Mouse (Mus musculus): ENCODE measurements around the gene Tppp2. TPM values are rescaled to one million over a fixed set of nuclear protein-coding genes. Genes with fewer than 3 reads are reported as not detected.

Tppp2 gene
- polyA plus RNA-seq (2012; rRNA removed) = not detected in 2 replicates

DNA sequence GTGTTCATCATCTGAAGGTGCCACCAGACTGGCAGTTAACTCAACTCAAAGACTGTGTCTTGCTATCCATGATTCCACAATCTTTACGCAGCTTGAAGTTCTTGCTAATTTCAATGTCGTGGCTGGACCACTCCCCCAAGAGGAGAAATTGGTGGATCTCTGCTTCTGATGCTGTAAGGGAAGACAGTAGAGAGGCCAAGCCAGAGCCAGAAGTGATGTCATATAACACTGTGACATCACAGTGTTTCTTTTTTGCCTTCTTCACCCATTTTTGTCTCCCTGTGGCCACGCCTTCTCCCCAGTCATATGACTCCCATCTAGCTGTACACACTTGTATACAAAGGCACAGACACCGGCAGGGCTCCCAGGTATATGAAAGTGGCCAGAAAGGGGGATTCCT lies at the start of gene Tppp2:
TSS of gene Tppp2 (plus strand) at position 301 of the 400 bp plus-strand sequence.

DNA sequence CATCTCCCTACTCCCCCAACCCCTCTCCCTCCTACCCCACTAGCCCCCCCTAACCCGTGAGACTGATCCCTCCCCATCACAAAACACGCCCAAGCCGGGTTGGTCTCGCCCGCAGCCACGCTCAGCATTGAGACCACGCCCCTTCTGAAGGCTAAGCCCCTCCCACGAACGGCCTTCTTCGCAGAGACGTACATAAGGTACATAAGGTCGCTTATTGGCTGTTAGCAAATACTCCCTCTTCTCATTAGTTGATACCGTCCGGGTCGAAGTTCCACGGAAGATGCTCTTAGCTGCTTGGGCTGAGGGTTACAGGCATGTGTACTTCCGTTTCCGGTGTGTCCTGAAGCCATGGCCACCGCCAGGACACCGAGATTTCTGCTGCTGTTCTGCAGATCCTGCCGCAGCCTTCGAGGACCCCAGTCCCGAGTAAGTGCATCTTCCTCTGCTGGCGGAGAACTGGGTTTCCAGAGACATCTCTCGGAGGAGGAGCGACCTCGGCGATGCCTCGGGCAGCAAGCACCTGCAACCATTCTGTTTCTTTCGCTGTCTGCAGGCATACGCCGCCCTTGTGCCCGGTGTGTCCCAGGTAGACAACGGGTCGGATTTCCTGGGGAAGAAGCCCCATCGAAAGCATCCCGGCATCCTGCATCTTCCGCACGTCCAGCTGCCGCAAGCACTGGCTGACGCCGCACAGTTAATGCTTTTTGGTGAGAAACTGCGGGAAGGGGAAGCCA lies 33.5 kb upstream of the Tppp2 start, which contains the start of gene Mettl17:
TSS of gene Mettl17 (plus strand) at position 245 of the 734 bp plus-strand sequence.

DNA sequence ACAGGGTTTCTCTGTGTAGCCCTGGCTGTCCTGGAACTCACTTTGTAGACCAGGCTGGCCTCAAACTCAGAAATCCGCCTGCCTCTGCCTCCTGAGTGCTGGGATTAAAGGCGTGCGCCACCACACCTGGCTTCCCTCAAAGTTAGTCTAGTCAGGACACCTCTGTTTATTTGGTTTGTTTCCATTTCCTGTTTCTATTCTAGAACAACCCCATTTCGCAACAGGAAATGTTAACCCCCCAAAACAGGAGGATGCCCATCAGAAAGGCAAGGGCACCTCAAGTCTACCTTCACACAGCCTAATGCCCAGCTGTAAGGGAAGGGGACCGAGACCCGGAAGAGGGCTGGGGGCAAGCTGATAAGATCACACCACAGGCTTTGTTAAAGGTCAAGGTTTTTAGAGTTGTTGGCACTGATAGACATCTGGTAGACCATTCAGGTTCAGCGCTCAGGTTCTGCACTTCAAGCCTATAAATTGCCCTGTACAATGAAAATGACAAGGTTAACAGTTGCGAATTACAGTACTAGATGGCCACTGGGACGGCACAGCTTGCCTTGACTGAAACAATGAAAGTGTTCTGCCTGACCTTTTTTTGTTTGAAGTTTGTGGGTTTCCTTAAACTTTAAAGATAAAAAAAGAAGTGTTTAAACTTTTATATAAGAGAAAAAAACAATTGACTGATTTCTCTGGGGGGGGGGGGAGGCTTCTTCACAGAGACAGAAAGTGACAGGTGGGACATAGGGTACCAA lies 25.9 kb upstream of the Tppp2 start, which contains the start of gene Slc39a2:
TSS of gene Slc39a2 (plus strand) at position 699 of the 749 bp plus-strand sequence.

DNA sequence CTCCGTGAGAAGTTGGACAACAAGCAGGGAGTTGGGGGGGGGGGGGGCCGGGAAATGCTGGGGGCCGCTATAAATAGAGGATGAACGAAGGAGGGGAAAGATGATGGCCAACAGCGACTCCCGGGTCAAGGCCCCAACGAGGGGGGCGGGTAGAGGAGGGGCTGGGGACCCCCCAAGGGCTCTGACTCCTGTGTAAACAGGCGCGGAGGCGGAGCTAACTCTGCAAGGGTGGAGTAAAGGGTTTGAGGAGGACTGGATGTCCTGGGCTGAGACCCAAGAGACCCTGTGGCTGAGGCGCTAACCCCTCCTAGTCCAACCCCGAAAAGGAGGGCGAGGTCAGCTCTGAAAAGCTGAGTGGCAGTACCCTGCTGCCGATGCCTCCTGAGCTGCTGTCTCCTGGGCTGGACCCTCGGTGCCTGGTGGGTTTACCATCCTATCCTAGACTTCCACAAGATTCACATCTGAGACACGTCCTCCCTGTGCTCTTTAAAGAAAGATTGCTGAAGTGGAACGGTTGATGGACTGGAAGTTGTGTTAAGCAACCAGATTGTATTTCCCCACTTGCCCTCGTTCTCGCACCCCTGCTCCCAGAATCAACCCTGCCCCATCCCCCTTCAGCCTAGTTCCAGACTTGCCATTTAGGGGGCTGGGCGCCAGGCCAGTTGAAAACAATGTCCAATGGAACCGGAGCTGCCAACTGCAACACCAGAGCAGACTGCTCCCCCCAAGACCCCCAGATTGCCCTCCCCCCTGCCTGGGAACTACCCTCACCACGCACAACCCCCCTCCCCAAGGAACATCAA lies 4.1 kb upstream of the Tppp2 start, which contains the start of gene Ndrg2:
TSS of gene Ndrg2 (minus strand) at position 199 of the 803 bp plus-strand sequence.

DNA sequence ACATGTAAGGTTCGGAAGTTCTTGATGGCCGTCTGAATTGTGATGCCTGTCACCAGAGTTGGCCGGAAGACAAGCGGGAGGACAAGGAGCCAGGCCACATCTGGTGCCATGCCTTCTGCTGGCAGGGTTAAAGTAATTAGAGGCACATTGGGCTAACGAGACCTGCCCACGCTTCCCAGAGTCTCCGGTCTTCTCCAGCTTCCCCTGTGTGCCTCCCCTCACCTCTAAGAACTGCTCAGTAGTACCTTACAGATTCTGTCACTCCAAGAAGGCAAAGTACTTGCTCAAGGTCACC lies 4.3 kb downstream of the Tppp2 start, which contains the start of gene Rnase13:
TSS of gene Rnase13 (minus strand) at position 203 of the 295 bp plus-strand sequence.

Other genes starting within 250 kb of the Tppp2 start
- gene Gm17079, start 223.0 kb upstream of the Tppp2 start, polyA plus RNA-seq (2012; rRNA removed) = not detected in 2 replicates
- gene Gm5800, start 201.2 kb upstream of the Tppp2 start, polyA plus RNA-seq (2012; rRNA removed) = not detected in 2 replicates
- gene Ang4, start 144.8 kb upstream of the Tppp2 start, polyA plus RNA-seq (2012; rRNA removed) = not detected in 2 replicates
- gene AY358078, start 118.4 kb upstream of the Tppp2 start, polyA plus RNA-seq (2012; rRNA removed) = not detected in 2 replicates
- gene Ear6, start 64.7 kb upstream of the Tppp2 start, polyA plus RNA-seq (2012; rRNA removed) = not detected in 2 replicates
- gene Mettl17, start 33.6 kb upstream of the Tppp2 start, polyA plus RNA-seq (2012; rRNA removed) = 20.0 and 21.5 TPM in 2 replicates
- gene Slc39a2, start 25.5 kb upstream of the Tppp2 start, polyA plus RNA-seq (2012; rRNA removed) = 0.32 and 0.52 TPM in 2 replicates
- 87.1 and 97.7 TPM in 2 replicates for gene Ndrg2, start 4.3 kb upstream of the Tppp2 start, polyA plus RNA-seq (2012; rRNA removed)
- 0.06 TPM in 1 of 2 replicates, not detected in the other for gene Rnase13, start 4.3 kb downstream of the Tppp2 start, polyA plus RNA-seq (2012; rRNA removed)
- 66.6 and 69.1 TPM in 2 replicates for gene Arhgef40, start 66.3 kb downstream of the Tppp2 start, polyA plus RNA-seq (2012; rRNA removed)
- 0.83 and 1.5 TPM in 2 replicates for gene Tmem253, start 97.2 kb downstream of the Tppp2 start, polyA plus RNA-seq (2012; rRNA removed)
- gene Zfp219, start 102.3 kb downstream of the Tppp2 start, polyA plus RNA-seq (2012; rRNA removed) = 45.3 and 51.5 TPM in 2 replicates
- gene Olfr221, start 124.0 kb downstream of the Tppp2 start, polyA plus RNA-seq (2012; rRNA removed) = not detected in 2 replicates
- gene Hnrnpc, start 185.6 kb downstream of the Tppp2 start, polyA plus RNA-seq (2012; rRNA removed) = 10.7 and 21.2 TPM in 2 replicates
- 0.41 and 1.6 TPM in 2 replicates for gene Rpgrip1, start 192.3 kb downstream of the Tppp2 start, polyA plus RNA-seq (2012; rRNA removed)